Comparison of ENCODE assay signal across 27 mouse cellular contexts in the genomic region with DNA sequence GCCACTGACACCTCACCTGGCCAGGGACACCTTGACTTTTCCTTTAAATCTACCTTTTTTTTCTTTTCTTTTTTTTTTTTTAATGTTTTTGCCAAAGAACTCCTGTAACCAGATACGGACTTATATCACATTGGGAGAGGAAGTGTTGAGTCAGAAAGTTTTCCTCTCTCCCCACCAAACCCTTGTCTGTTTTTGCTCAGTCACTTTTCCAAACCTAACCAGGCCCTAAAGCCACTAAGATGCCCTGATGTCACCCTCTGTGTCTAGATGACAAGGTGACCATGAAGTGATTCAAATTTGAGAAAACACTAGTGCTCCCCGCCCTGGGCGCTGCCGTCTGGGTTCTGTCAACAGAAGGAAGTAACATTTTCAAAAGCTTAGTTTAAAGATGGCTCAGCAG.
"Had no signal": no experiment of that assay in that cellular context is flagged by ENCODE, and none has a peak within 500 bp of the region (broad histone marks: within the 10 kb centered on the region; RNA-seq: fewer than 3 reads in every experiment).

No protein-coding gene starts in this region.

- DNase-seq: cerebellum, adult 9-10 months; cerebellum, adult 9-11 months; cerebellum, postnatal 10 days; cerebellum, postnatal 14 days; cerebellum, postnatal 25 days; cerebellum, postnatal 36 days; embryo, embryonic 11 days; forebrain, postnatal 0 days; gastrocnemius, adult 2 months; gastrocnemius, postnatal 10 days; gastrocnemius, postnatal 14 days; gastrocnemius, postnatal 25 days; gastrocnemius, postnatal 36 days; heart, adult 11 months; heart, adult 18-20 months had no signal

- H3K4me3 ChIP-seq: embryonic facial prominence, embryonic 10.5 days; embryonic facial prominence, embryonic 12.5 days; embryonic facial prominence, embryonic 13.5 days; embryonic facial prominence, embryonic 15.5 days; erythroblast, embryonic 14.5 days; forebrain, embryonic 10.5 days; forebrain, embryonic 12.5 days; forebrain, embryonic 13.5 days; forebrain, embryonic 15.5 days; gastrocnemius, adult 2 months; heart, embryonic 10.5 days had no signal

- H3K4me1 ChIP-seq: embryonic facial prominence, embryonic 12.5 days; embryonic facial prominence, embryonic 15.5 days; forebrain, embryonic 12.5 days; forebrain, embryonic 13.5 days; forebrain, embryonic 15.5 days had no signal

- H3K36me3 ChIP-seq: embryonic facial prominence, embryonic 10.5 days; embryonic facial prominence, embryonic 12.5 days; embryonic facial prominence, embryonic 13.5 days; embryonic facial prominence, embryonic 15.5 days; forebrain, embryonic 12.5 days; forebrain, embryonic 15.5 days; heart, embryonic 10.5 days had no signal

- H3K9ac ChIP-seq: embryonic facial prominence, embryonic 12.5 days; embryonic facial prominence, embryonic 13.5 days; embryonic facial prominence, embryonic 15.5 days; forebrain, embryonic 12.5 days; forebrain, embryonic 13.5 days; forebrain, embryonic 15.5 days; forebrain, postnatal 0 days had no signal

- H3K27me3 ChIP-seq: embryonic facial prominence, embryonic 12.5 days; embryonic facial prominence, embryonic 13.5 days; embryonic facial prominence, embryonic 15.5 days; forebrain, embryonic 12.5 days; forebrain, embryonic 13.5 days; forebrain, embryonic 15.5 days had no signal

- H3K27ac ChIP-seq: embryonic facial prominence, embryonic 10.5 days; embryonic facial prominence, embryonic 12.5 days; embryonic facial prominence, embryonic 13.5 days; embryonic facial prominence, embryonic 15.5 days; forebrain, embryonic 10.5 days; forebrain, embryonic 12.5 days; forebrain, embryonic 13.5 days; forebrain, embryonic 15.5 days; gastrocnemius, adult 2 months; heart, embryonic 10.5 days had no signal

- ATAC-seq: forebrain, embryonic 13.5 days; forebrain, embryonic 14.5 days; forebrain, embryonic 15.5 days; forebrain, embryonic 16.5 days; forebrain, postnatal 0 days had no signal
